Mouse (Mus musculus): ENCODE results near the gene Isx. TPM values are rescaled to one million over a fixed set of nuclear protein-coding genes. Genes with fewer than 3 reads are reported as not detected.

The Isx gene
- total RNA-seq, 2 experiments from 2014 or later, result not detected

GRCm38 (mm10) chr8:74897315-74897714 lies 24.3 kb downstream of the Isx start:
- DNase-seq, result no peak
- intact Hi-C loops (cut with DNase I), result no loop called here

- DNase-seq, result no peak
- intact Hi-C loops (cut with DNase I), result no loop called here
Measured at GRCm38 (mm10) chr8:74899796-74900195, 26.8 kb downstream of the Isx start.

GRCm38 (mm10) chr8:74901765-74902164 lies 28.8 kb downstream of the Isx start:
- intact Hi-C loops (cut with DNase I), result no loop called here
- no peak for DNase-seq

GRCm38 (mm10) chr8:74903054-74903842 lies 30.3 kb downstream of the Isx start:
- intact Hi-C loops (cut with DNase I), result no loop called here
- no peak for DNase-seq

GRCm38 (mm10) chr8:74906333-74906732 lies 33.4 kb downstream of the Isx start:
- peak; percentile 15 for DNase-seq
- intact Hi-C loops (cut with DNase I), result no loop called here

DNA sequence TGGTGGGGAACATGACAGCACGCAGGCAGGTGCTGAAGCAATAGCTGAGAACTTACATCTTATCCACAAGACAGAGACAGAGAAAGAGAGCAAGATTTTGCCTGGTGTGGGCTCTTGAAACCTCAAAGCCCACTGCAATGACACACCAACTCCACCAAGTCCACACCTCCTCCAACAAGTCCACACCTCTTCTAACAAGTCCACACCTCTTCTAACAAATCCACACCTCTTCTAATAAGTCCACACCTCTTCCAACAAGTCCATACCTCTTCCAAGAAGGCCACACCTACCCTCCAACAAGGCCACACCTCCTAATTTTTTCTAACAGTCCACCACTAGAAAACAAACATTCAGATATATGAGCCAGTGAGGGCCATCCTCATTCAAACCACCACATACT lies 37.7 kb downstream of the Isx start:
- no peak for DNase-seq
- intact Hi-C loops (cut with DNase I), result no loop called here

- DNase-seq, result no peak
- intact Hi-C loops (cut with DNase I), result no loop called here
Measured at GRCm38 (mm10) chr8:74920691-74921421, 47.9 kb downstream of the Isx start.

DNA sequence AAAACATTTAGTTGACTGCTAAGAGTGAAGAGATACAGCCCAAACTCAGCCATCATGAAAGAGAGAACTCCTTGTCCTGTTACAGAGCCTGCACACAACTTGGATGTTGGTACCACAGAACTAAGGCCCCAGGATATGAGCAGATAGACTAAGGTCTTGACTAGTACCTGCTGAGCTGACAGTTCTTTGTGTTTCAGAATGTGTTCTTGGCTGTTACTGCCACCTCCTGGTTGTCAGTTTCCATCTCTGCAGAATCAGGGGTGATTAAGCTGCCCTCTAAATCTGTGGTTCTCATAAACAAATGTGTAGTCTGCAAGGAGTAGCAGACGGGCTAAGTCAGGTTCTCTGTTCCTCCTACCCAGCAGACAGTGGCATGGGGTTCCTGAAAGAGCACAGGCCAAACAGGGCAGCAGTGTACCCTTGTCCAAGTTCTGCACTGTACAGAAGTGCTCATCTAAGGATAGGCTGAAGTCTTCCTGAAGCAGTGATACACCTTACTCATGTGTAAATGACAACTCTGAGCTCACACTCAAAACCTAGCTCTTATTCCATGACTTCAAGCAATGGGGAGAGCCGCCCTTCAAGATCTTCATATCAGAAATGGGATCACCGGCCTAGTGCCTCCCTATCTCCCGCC lies 49.0 kb downstream of the Isx start:
- no peak for DNase-seq
- intact Hi-C loops (cut with DNase I), result no loop called here

DNA sequence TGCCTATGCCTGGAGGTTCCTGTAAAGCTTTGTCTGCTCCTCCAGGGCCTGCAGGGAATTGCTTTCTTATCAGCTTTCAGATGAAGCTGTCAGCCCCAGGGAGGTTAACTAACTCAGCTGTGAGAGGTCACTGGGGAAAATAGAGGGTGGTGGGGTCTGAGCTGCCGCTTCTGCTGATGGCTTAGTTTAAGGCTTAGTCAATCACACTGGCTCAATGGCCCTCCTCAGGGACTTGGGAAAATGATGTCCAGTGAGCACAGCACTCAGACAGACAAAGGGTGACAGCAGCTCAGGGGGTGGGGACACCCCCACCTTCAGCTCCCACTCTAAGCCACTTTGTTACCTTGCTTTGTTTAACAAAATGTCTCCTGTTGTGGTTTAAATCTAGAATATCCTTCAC lies 55.0 kb downstream of the Isx start:
- DNase-seq, result no peak
- intact Hi-C loops (cut with DNase I), result no loop called here

GRCm38 (mm10) chr8:74930731-74931130 lies 57.8 kb downstream of the Isx start:
- DNase-seq, result peak; percentile 46

DNA sequence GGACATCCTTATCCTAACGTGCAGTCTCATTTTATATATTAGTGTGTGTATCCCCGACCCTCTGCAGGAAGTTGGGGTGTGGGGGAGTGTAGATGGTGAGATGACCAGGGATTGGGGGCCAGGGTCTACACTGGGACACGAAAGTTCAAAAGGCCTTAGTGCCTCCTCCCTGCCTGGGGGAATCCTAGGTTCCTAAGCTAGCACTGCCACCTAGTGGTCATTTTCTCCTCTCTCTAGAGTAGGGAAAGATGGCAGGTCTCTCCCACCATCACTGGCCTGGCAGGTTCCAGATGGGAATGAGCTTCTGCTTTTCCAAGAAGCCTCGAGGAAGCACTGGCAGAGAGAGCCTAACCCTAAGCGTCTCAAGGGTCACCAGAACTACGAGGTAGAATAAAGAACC lies 62.3 kb downstream of the Isx start:
- intact Hi-C loops (cut with DNase I), result no loop called here
- DNase-seq, result peak; percentile 58

More at GRCm38 (mm10) chr8:74930731-74931130, 57.8 kb downstream of the Isx start:
- intact Hi-C loops (cut with DNase I), result no loop called here

DNA sequence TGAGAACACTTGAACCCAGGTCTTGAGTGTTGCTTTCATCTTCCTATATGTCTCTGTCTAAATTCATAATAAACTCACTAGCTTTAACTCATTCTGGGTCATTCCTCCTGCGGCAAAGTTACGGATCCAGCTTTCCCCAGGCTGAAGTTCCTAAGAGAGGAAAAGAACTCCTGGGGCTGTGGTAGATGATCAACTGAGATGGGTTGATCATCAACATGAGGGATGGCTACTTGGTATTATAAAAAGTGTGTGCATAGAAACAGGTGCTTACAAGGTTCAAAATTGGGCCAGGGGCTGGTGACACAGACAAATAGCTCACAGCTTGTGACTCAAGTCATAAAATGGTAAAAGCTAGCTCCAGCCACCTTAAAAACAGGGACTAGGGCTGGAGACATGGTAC lies 63.7 kb downstream of the Isx start:
- intact Hi-C loops (cut with DNase I), result no loop called here
- no peak for DNase-seq

DNA sequence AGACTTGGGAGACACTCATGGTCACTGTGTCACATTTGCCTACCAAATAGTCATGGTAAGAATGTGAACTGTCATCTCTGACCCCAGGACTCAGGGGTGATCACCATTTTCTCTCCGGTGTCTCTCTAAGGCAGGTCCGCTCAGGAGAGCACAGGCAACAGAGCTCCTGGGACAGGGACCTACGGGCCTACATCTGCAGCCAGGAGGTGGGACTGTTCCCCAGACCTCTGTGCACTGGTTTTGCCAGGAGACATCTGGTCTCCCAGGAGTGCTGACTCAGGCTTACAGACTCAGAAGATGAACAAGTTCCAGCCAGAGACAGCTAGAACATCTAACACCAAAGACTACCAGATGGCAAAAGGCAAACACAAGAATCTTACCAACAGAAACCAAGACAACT lies 69.1 kb downstream of the Isx start:
- intact Hi-C loops (cut with DNase I), result no loop called here
- no peak for DNase-seq

Other genes starting within 250 kb of the Isx start
- 10 to 100 TPM; 43.8 to 45.7 TPM for gene Hmgxb4, start 120.2 kb downstream of the Isx start, total RNA-seq (2021)
- 10 to 100 TPM; 22.3 to 25.0 TPM for gene Tom1, start 160.5 kb downstream of the Isx start, total RNA-seq (2021)
- 1 to 10 TPM; 7.3 to 7.5 TPM for gene Hmox1, start 220.4 kb downstream of the Isx start, total RNA-seq (2021)
- 10 to 100 TPM; 16.6 to 17.5 TPM for gene Mcm5, start 236.4 kb downstream of the Isx start, total RNA-seq (2021)

Measured in left cerebral cortex, postnatal 4 days (tissue).